Mouse (Mus musculus): ENCODE measurements around the gene Adgrl3.

Adgrl3 gene

DNA sequence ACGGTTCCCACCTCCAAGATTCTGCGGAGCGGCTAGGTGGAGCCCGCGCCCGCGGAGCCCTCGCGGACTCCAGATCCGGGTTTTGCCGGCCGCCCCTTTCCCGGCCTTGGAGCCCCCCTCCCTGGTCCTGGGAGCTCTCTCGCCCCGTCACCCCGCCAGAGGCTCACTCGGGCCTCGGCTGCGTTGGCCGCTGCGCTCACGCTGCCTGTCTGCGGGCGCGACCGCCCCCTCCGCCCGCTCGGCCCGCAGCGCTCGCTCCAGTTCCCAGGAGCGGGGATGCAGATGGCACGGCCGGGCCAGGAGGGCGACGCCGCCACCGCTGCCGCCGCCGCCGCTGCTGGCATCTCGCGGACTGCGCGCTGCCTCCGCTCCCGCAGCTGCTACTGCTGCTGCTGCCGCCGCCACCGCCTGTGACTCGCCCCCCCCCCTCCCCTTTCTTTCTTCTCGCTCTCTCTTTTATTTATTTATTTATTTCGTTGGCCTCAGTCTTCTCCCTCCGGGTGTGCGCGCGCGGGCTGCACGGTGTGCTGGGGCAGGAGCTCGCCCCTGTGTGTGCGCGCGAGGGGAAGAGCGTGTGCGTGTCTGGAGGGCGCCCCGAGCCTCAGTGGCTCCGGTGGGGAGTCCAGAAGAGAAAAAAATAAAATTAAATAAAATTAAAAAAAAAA lies at the start of gene Adgrl3:
Gene Adgrl3, plus strand, starts transcription at position 549 of the 665 bp plus-strand sequence.
- no peak for DNase-seq

DNA sequence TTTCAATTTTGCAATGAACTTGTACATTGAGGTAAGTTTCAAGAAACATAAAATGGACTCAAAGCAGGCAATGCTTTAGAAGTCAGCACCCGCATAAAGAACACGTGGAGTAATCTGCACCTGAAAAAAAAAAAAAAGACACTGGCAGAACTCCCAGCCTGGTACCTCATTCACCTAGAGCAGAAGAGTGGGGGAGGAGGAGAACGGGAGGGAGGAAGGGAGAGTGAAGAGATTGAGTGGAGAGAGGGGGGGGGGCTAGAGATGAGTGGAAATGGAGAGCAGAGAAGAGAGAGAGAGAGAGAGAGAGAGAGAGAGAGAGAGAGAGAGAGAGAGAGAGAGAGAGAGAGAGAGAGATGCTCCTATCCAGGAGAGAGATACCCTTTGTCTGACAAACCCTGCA lies 772 bp upstream of the Adgrl3 start:
- DNase-seq, result no peak

DNA sequence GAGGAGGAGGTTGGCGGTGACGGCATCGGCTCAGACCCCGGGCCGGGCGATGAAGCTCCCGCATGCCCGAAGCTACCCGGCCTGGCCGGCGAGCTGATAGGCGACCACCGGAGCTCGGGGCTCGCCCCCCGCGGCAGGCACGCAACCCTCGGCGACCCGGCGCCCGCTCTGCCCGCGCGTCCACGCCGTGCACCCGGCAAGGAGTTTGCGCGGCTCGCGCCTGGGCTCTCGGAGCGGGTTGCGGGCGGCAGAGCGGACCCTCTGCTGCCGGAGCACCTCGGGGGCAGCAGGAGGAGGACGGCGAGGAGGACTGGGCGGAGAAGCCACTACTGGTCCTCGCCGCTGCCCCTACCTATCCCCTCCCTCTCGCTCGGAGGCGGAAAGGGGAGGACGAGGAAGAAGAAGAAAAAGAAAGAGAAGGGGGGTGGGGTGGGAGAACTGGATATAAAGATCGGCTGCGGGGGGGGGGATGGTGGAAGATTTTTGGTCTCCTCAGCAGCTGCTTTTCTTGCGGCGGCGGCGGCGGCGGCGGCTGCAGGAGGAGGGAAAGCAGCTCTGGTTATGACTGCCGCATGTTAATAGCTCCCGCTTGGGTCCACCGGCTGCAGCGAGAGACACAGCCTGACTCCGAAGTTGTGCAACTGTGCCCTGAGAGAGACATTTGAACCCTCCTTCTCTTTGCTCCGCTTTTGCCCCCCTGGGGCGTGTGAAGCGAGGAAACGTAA lies 505 bp downstream of the Adgrl3 start:
- DNase-seq, result no peak

DNA sequence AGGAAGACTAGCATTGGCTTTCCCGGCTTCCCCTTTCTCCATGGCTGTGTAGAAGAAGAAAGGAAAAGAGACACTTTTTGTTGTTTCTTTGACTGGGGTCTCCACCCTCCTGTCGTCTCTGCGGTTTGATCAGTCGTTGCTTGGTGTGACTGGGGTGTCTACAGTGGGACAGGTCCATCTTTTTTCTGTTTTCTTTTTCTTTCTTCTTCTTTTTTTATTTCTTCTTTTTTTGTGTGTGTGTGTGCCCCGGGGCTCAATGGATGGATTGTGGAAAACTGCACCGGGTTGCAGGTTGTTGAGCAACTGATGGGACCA lies 1.0 kb downstream of the Adgrl3 start:
- DNase-seq, result no peak

DNA sequence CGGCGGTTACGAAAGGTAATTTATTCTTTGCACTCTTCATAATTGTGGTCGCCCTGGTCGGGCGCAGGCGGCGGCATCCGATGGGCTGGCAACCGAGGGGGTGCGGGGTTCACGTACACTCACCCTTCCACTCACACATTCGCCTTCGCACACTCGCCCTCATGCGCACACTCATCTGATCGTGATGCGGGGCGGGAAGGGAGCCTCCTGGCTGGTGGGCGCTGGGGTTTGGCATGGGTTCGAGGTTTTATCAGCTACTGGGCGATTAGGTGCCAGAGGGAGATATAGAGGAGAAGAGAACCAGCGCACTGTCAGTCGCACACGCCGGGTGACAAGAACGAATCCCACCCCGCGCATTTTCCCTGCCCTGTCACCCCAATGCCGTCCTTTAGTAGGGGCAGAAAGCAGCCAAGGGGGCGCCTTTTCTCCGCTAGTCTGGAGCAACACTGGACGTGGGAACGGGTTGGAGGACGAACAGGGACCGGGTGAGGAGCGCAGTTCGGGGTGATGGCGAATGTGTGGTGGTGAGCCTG lies 1.5 kb downstream of the Adgrl3 start:
- no peak for DNase-seq

DNA sequence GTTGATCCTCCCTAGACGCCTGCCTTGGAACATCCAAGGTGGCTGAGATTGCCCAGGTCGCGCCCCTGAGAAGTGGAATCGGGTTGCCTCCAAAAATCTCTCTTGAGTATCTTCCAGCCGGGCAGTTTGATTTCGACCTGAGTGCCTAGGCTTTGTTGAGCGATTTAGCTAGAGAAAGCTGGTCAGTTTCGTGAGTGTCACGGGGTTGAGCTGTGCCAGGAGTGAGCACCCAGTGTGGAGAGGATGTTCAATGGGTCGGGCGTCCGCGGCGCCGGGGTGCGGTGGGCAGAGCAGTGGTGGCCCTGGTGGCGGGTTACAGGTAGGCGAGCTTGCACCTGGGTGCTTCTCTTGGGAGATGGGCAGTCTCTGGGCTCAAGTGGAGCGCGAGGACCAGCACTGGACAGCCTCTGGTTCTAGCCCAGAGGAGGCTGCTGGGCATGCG lies 1.9 kb downstream of the Adgrl3 start:
- no peak for DNase-seq

DNA sequence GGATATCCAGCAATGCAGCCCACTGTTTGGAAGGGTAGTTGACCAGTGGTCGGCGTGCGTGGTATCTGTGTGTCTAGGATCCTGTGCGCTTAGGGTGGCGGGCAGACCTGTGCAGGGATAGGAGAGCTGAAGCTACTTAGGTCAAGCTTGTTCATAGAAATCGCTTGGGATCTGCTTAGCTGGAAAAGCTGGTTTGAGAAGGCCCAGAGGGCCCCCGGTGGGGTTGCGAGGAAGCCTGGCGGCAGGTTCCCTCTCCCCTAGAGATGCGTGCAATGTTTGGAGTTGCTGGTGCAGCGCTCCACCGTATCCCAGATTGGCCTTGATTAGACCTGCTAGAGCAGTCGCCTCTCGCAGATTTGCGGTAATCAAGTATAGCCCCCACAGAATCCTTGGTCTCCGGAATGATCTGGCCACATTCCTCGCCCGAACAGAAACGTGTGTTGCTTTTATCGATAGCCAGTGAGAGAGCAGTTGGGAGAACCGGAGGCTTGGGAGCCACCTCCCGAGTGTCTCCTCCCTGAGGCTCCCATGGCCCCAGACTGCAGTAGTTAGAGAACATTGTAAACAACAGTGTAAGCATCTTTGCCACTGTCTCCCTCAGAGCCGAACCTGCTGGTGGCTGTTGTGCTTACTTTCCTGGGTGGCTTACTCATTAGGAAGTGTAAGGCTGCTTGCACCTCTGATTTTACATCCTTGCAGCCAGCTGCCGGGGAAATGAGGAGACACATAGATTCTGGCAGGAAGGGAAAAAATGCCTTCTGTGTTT lies 2.6 kb downstream of the Adgrl3 start:
- no peak for DNase-seq

DNA sequence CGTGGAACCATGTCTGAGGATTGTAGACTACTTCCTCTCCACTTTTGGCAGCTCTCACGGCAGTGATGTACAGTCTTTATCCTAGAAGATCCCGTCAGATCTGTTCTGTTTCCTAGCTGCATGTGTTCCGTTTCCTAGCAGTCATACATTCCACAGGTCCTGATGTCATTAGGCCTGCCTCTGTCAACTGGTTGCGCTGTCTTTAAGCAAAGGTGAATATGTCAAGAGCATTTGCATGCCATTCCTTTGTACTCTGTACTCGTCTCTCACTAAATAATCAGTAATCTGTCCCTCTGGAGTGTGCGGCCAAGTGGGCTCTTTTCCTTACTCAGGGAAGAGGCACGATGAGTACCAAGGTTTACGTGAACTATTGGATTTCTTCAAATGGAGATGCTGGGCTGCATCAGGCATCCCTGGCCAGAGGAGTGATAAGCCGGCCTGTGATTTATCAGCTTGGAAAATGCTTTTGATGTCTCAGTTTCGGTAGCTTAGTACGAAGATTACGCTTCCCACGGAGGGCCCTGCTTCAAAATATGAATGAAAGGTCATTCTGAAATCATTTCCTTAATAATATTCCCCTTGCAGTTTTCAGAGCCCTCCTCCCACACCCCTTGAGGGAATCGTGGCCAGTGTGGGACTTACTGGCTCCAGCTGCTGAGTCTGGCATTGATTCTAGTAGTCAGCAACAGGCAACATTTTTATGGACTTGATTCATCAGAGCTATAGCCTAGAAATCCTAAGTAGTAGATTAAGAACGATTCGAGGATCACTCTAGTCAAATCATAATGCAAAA lies 4.2 kb downstream of the Adgrl3 start:
- DNase-seq, result no peak

DNA sequence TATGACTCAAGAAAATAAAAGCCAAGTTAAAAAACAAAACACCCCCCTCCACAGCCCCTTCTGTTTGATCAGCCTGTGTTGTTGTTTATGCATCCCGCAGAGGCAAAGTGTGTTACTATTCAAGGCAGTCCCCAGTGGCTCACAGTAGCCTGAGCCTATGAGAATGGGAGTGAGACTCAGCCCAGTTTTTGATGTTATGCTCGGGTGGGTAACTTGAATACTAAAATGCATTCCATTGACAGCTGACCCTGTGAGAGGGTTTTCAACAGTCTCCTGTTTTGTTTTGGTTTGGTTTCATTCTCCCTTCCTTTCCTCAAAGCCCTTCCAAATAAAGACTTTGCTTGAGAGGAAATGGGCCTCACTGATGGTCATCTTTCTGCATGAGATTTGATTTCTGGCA lies 8.9 kb downstream of the Adgrl3 start:
- DNase-seq, result no peak

DNA sequence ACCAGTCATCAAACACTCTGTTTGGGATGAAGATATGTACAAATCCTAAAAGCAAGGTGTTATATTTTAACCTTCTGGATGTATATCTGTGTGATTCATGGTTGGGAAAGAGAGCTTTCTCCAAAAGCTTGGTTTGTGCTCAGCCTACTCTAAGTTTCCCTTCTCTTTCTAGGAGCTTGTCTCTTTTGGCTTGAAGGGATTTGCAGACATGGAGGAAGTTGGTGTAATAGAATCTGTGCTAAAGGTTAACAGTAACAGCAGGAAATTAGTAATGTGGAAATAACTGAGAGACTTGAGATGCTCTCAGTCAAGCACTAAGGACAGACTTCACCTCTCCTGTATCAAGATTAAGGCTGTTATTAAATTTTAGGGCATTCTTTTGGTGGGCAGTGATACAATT lies 17.2 kb downstream of the Adgrl3 start:
- no peak for DNase-seq

DNA sequence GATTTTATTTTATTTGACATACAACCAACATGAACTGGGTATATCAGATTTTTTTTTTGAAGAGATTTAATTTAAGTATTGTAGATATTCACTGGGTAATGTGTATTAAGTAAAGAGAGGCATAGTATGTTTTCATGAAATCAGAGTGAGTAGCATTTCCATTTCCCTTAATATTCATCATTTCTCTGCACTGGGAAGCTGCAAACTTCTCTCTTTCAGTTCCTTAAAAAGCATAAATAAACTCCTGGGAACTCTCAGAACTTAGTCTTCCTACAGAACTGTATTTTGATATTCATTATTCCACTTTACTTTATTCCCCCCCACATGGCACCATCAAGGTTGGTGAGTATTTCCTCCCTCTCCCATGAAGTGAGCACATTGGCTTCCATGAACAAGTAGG lies 23.9 kb downstream of the Adgrl3 start:
- no peak for DNase-seq

DNA sequence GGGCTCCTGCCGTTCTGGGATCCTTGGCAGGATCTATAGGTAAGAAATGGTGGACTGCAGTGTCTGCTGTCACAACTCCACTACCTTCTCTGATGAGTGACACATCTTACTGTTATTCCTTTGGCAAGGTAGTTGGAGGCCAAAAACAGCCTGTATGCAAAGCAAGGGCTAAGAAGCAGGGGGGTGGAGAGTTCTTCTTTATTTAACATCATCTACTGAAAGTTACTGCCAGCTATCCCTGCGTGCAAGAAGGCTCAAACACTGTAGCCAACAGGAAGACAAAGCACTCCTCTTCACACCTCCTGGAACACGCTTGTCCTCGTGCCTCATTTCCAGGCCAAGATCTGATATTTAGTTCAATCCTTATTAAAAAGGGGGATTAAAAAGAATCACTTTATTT lies 26.2 kb downstream of the Adgrl3 start:
- no peak for DNase-seq

DNA sequence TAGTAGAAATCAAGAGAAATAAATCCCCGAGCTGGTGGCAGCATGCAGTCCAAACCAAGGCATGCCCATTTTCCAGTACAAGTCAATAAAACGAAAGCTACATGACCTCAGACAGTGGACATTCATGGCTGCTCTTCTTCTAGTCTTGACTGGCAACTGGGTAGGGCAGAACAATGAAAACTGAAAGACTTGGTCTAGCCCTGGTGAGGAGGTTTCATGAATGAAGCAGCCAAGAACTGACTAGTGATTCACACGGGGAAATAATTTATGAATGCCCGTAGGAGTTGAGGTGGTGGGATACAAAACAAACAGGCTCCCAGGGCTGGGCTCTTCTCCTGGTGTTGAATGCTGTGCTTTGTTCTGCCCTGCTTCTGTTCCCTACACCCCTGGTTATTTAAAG lies 34.7 kb downstream of the Adgrl3 start:
- no peak for DNase-seq

DNA sequence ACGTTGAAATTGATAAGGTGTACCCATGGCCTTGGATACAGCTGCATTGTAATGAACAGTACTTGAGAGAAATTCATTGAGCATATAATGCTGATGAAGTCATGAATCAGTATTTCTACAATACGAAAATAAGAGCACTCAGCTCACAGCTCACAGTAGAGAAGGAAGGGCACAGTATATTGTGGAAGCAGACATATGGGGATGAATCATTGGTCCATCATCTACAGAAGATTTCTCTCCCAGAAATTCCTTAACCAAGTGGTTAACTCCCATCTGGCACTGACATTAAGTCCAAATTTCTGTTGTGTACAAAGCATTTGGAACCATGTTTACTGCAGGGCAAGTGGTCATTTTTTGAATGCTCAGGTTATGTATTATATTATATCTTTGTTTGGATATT lies 35.3 kb downstream of the Adgrl3 start:
- DNase-seq, result no peak

DNA sequence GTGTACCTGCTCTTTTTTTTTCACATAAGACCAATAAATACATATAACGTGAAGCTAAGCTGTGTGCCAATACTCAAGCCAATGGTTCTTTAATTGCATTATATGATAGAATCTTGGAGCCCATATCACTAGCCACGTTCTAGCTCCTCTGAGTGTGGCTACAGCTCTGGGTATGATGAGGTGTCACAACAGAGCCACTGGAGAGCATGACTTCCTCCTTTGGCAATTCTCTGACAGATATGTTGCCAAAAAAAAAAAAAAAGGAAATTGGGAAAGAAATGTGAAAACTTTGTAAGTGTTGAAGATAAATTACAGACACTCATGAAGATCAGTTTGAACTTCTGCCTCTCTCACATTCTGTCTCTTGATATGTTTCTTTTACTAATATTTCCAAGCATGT lies 38.2 kb downstream of the Adgrl3 start:
- DNase-seq, result no peak

DNA sequence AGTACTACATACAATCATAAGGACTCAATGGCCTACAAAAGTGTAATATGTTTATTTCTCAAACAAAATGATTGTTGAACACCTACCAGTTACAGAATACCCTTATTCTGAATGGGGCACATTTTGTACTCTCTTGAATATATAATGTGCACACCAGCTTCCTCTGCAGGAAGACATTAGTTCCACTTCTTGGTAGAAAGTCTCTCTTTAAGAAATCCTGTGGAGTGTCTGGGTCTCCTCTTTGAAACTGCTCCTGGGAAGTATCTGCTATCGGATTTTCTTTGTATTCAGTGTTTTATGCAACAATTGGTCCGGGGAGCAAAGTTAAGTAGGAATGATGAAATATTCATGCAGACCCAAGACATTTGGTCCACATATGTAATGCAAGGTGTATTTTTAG lies 41.0 kb downstream of the Adgrl3 start:
- DNase-seq, result no peak

DNA sequence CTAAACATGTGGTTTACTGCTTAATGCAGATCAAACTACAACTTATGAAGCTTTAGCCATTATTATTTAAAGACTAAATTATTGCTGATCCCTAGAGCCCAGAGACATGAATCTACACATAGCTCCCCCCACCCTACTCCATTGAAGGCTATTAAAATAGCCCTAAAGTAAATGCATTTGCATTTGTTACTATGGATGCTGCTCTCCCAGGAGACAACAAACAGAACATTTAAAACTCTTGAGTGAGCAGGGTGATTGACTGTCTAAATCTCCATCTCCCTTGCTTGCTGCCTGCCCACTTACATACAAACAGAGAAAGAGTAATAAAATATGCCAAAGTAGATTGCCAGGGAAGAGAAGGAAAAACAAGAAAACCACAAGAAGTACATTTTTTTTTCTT lies 41.4 kb downstream of the Adgrl3 start:
- no peak for DNase-seq

DNA sequence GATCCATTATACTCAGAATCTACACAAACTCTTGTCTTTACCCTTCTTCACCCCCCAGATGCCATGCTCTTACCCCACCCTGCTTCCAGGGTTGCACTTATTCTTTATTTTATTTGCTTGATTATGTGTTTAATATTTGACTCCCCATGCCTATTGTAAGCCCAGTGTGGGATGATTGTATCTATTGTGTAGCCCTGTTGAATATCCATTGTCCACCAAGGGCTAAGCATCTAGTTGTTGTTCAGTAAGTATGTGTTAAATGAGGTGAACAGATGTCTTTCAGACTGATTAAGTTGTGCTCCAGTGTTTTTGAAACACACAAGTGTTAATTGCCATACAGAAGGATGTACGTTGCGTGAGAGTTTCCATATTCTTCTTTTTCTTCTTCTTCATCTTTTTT lies 44.1 kb downstream of the Adgrl3 start:
- DNase-seq, result no peak

DNA sequence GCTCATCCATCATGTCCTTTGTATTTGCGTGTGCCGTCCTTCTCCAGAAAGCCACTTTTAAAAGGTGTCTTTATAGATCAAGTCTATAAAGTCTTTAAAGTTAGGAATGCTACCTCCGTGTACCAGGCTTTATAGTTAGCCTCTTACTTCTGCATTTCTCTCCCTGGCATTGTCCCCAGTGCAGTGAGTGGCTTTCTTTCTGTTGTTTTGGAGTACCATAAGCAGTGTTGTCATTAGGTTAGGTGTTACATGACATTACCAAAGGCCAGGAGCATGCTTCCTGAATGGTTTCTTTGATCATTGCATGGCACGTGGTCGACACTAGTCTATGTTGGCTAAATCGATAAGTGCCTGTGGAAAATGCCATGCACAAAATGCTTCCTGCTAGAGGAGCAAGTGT lies 48.2 kb downstream of the Adgrl3 start:
- no peak for DNase-seq

DNA sequence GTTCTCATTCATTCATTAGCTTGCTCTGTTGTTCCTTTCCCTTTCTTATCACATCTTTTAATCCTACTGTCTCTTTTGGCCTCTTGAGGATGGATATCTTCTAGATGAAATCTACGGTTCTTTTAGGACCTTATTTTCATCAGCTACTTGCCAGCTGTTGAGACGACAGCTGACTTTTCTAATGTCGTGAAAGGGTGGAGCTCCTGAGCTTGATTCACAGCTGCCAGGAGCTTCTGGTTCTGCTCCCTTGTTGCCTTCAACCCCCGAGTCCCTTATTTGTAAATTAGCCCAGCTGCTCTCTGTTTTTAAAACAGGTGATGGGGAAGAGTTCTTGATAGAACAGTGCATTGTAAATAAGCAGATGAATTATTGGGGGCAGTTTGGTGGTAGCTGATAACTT lies 48.9 kb downstream of the Adgrl3 start:
- DNase-seq, result no peak

DNA sequence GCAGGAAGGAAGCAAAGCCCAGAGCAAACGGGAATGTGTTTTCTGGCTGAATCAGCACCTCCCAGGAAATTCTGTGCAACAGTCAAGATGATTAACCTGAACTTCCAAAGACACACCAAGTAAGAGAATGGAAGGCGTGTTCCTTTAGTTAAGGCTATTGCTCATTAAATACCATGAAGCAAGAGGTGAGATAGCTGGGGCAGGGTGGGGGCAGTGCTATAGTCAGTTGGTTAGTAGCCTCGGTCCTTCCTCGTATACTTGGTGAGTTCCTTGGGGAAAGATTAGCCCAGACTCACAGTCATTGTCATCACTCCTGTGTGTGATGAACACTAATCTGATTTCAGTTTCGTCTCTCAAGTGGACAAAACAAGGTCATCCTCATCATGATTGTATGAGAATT lies 53.0 kb downstream of the Adgrl3 start:
- no peak for DNase-seq

DNA sequence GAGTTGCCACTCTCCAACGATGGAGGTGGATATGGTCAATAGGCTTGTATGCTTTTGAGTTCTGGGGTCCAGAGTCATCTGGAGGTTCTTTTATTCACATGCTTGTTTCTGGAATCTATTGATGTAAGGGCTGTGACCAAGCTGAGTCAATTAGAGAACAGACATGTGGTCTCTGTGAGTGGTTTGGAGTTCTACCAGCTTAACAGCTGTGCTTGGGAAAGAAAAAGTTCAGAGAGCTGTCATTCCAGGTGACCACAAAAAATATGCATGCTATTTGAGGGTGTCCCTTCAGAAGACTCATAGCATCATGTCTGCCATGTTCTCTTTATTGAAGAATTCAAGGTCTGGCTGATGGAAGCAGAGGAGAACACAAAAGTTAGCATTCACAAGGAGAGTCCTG lies 53.9 kb downstream of the Adgrl3 start:
- DNase-seq, result no peak

DNA sequence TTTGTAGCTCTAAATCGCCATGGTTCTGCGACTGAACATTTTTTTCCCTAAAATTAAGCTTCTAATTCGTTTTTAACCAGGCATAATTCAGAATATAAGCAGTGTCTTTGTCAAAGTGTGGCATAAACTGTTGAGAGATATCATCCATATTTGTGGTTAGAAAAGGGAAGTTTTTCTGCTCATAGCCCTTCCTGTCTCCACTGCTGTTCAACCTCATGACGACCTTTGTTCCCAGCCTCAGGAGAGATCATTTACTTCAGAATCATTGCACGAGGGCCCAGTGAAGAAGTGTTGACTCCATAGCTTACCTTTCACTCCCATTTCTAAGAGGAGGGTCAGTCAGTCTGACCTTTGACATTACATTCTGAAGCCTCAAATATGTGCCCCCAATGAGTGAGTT lies 56.4 kb downstream of the Adgrl3 start:
- DNase-seq, result no peak

All from B cell, adult 2 months (primary cell).